Mouse (Mus musculus): ENCODE results near the gene D3Ertd254e.

DNA sequence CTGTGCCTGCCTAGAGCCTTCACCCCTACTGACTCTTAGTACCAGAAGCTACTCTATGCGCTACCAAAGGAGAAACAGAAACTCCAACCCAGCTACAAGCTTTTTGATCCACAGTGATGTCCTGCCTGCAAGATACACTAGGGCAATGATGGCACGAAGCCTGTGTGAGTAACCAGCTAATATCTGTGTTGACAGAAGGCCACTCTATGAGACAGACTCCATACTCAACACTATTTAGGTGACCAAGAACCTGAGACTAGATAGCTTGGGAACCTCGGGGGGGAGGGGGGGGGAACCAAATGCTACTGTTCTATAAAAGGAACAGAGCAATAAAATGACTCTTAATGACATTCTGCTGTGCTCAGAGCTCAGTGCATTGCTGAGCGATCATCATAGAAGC lies 35.7 kb downstream of the D3Ertd254e start:
- TF ChIP-seq CTCF (IDR thresholded peaks at IDR 0.05) = no peak
- no peak for TF ChIP-seq EP300 (IDR thresholded peaks at IDR 0.05)

Measured in lung, postnatal 0 days (tissue).